Mouse (Mus musculus) cortical plate, adult 2 months (tissue): ENCODE results near the gene Nudt22.

Source experiments
- CTCF ChIP-seq: fragments of 200-500 bp; IDR thresholded peaks from 2 replicates; pipeline ENCODE4 v1.5.1; 2011; ENCODE audit warnings: mild to moderate bottlenecking, control low read depth, low read length; ENCODE audit not compliant: insufficient read depth; ENCODE audit errors: extremely low read depth
- POLR2A ChIP-seq: fragments of 200-500 bp; IDR thresholded peaks from 2 replicates; pipeline ENCODE4 v1.6.1; 2011; ENCODE audit warnings: mild to moderate bottlenecking, low read length, control low read depth; ENCODE audit not compliant: insufficient read depth; ENCODE audit errors: extremely low read depth

DNA sequence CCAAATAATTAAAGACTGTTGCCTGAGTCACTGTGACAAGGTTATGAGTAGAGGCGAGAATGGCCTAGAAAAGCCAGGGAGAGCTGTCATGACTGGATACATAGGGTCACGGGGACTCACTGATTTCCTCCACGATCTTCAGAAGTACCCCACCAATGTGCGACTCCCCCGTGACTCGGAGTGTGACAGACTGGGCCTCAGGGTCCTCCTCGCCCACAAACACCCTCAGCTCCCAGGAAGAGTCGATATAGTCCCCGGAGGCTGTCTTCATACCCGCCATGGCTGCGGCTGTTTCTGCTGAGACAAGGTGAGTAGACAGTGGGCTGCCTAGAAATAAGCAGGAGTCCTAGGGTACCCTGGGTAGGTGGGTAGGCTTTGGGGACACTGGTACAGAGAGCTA, 22.6 kb upstream of the Nudt22 start:
- TF ChIP-seq POLR2A: no peak
- TF ChIP-seq CTCF: no peak
